In the genomic region with DNA sequence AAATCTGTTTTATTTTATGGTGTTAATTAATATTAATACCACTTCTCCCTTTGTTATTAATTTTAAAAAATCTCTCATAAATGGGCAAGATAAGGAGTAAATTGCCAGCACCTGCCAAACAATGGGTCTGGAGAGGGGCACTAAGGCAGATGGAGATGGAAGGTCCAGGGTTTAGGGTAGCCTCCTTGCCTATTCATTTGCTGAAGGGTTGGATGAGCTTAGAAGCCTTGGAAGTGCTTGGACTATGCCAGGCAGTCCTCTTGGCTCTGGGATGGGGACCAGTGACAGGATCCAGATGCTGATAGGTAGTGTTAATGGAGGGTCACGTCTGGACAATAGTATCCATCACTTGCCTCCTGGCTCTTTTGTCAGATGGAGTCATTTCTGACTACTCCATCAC, we compare ENCODE assay signal across 26 mouse cellular contexts.
"Had no signal": no experiment of that assay in that cellular context is flagged by ENCODE, and none has a peak within 500 bp of the region (broad histone marks: within the 10 kb centered on the region; RNA-seq: fewer than 3 reads in every experiment).

No protein-coding gene starts in this region.

- ATAC-seq: hindbrain, embryonic 16.5 days; inflammation-experienced regulatory T-cells, adult 6 months; intestine, embryonic 15.5 days; intestine, postnatal 0 days; liver, embryonic 12.5 days had no signal

- H3K9ac ChIP-seq: heart, embryonic 12.5 days; hindbrain, embryonic 12.5 days; hindbrain, embryonic 14.5 days; intestine, embryonic 15.5 days; limb, embryonic 13.5 days; limb, embryonic 15.5 days; liver, embryonic 12.5 days had no signal

- H3K4me1 ChIP-seq: liver, embryonic 12.5 days had no signal

- H3K4me2 ChIP-seq: heart, embryonic 12.5 days; hindbrain, embryonic 12.5 days; hindbrain, embryonic 14.5 days; intestine, embryonic 15.5 days; limb, embryonic 13.5 days; limb, embryonic 15.5 days; liver, embryonic 12.5 days had no signal

- DNase-seq: gastrocnemius, adult 2 months; gastrocnemius, postnatal 10 days; gastrocnemius, postnatal 25 days; heart, adult 2 months; heart, postnatal 10 days; heart, postnatal 4 days; kidney, adult 18-20 months; kidney, adult 8-10 months; kidney, postnatal 14 days; kidney, postnatal 36 days; layer of hippocampus, adult 9-11 months; layer of hippocampus, postnatal 36 days; left cerebral cortex, postnatal 4 days had no signal

- H3K36me3 ChIP-seq: heart, embryonic 10.5 days; heart, embryonic 12.5 days; hindbrain, embryonic 10.5 days; hindbrain, embryonic 12.5 days; intestine, embryonic 15.5 days; limb, embryonic 13.5 days; limb, embryonic 15.5 days; liver, embryonic 12.5 days had no signal

- H3K27ac ChIP-seq: gastrocnemius, adult 2 months; heart, adult 2 months; heart, embryonic 10.5 days; hindbrain, embryonic 10.5 days; hindbrain, embryonic 12.5 days; hindbrain, embryonic 14.5 days; intestine, embryonic 15.5 days; kidney, postnatal 0 days; limb, embryonic 13.5 days; limb, embryonic 15.5 days; liver, embryonic 12.5 days had no signal

- H3K4me3 ChIP-seq: gastrocnemius, adult 2 months; heart, adult 2 months; heart, embryonic 10.5 days; heart, embryonic 12.5 days; hindbrain, embryonic 10.5 days; hindbrain, embryonic 12.5 days; intestine, embryonic 15.5 days; limb, embryonic 13.5 days; limb, embryonic 15.5 days; liver, embryonic 12.5 days had no signal

- H3K9me3 ChIP-seq: heart, embryonic 10.5 days; heart, embryonic 12.5 days; hindbrain, embryonic 10.5 days; hindbrain, embryonic 12.5 days; intestine, embryonic 15.5 days; limb, embryonic 13.5 days; limb, embryonic 15.5 days; liver, embryonic 12.5 days had no signal
